Mouse (Mus musculus) heart, embryonic 11.5 days (tissue): ENCODE data around the gene Pygo2. TPM values are rescaled to one million over a fixed set of nuclear protein-coding genes. Genes with fewer than 3 reads are reported as not detected.

Experiments used
- ATAC-seq: fragments of 200-750 bp; cut with Nextera tagmentation; replicated peaks from 2 replicates; pipeline ENCODE4 v1.8.0; 2017; ENCODE audit warnings: moderate library complexity; ENCODE audit not compliant: insufficient number of reproducible peaks, low FRiP score, low TSS enrichment
- H3K27ac ChIP-seq: fragments of 300-500 bp; sonication (generic); 2 replicates; pipeline ENCODE4 v1.5.1; 2014; ENCODE audit warnings: mild to moderate bottlenecking, low read depth, low read length
- H3K27me3 ChIP-seq: fragments of 300-500 bp; sonication (generic); 2 replicates; pipeline ENCODE4 v1.6.1; 2014; ENCODE audit warnings: mild to moderate bottlenecking, low read length, mixed read lengths; ENCODE audit not compliant: control insufficient read depth, insufficient read depth
- H3K36me3 ChIP-seq: fragments of 300-500 bp; sonication (generic); 2 replicates; pipeline ENCODE4 v1.6.1; 2014; ENCODE audit warnings: mild to moderate bottlenecking, low read length, moderate library complexity, mixed read lengths; ENCODE audit not compliant: control insufficient read depth, insufficient read depth
- H3K4me1 ChIP-seq: fragments of 300-500 bp; sonication (generic); 2 replicates; pipeline ENCODE4 v1.6.1; 2014; ENCODE audit warnings: low read length; ENCODE audit not compliant: control insufficient read depth, insufficient read depth
- H3K4me2 ChIP-seq: fragments of 300-500 bp; sonication (generic); 2 replicates; pipeline ENCODE4 v1.6.1; 2014; ENCODE audit warnings: mild to moderate bottlenecking, moderate library complexity
- H3K4me3 ChIP-seq: fragments of 300-500 bp; sonication (generic); 2 replicates; pipeline ENCODE4 v1.5.1; 2014; ENCODE audit warnings: low read depth, low read length
- H3K9ac ChIP-seq: fragments of 300-500 bp; sonication (generic); 2 replicates; pipeline ENCODE4 v1.6.1; 2014; ENCODE audit warnings: mild to moderate bottlenecking, low read depth, low read length, moderate library complexity
- H3K9me3 ChIP-seq: fragments of 300-500 bp; sonication (generic); replicated peaks from 2 replicates; pipeline ENCODE4 v1.6.1; 2016; ENCODE audit warnings: low read length; ENCODE audit not compliant: control insufficient read depth
- WGBS: fragments of 180-500 bp; shearing (Covaris S2); extraction: QIAGEN DNeasy Blood & Tissue Kit; methylation state at CpG from one replicate; pipeline ENCODE4 v1.1.7; 2014; ENCODE audit not compliant: insufficient replicate concordance; 5-methylcytosine and 5-hydroxymethylcytosine counted together
- polyA plus RNA-seq: library from polyadenylated mRNA; unstranded; fragments of >200 nt; fragmentation: Nextera tagmentation; extraction: Ambion mirVana; gene quantifications from 2 replicates; pipeline ENCODE4 v1.2.1, GENCODE M21; 2014

Gene Pygo2
- polyA plus RNA-seq, 1 experiment from 2014 or later = 31.1 TPM

GRCm38 (mm10) chr3:89390699-89391662, 39.0 kb upstream of the Pygo2 start:
- peak overlapping the region; percentile 35; the same call in 1 of the 2 replicates for H3K27ac ChIP-seq
- 17% methylated on average over 19 of the region's 19 CpGs for WGBS
- peak overlapping the region; percentile 100 for H3K4me2 ChIP-seq
- peaks cover 29% of the 10 kb centered on the region for H3K4me1 ChIP-seq
- peak overlapping the region; percentile 70 for H3K4me3 ChIP-seq
- no peak for ATAC-seq
- H3K27me3 ChIP-seq = no peaks in the 10 kb centered on the region
- H3K36me3 ChIP-seq = no peaks in the 10 kb centered on the region
- H3K9ac ChIP-seq = peak overlapping the region; percentile 86
- no peaks in the 10 kb centered on the region for H3K9me3 ChIP-seq

- H3K27ac ChIP-seq = 0 out of 2 replicates have a peak overlapping the region, but pooled peaks have one; percentile 29
- no peak for ATAC-seq
- H3K36me3 ChIP-seq = no peaks in the 10 kb centered on the region
- H3K27me3 ChIP-seq = no peaks in the 10 kb centered on the region
- peak overlapping the region; percentile 70 for H3K4me3 ChIP-seq
- peak overlapping the region; percentile 100 for H3K4me2 ChIP-seq
- under 1% methylated on average over 51 of the region's 56 CpGs for WGBS
- peaks cover 32% of the 10 kb centered on the region for H3K4me1 ChIP-seq
- H3K9ac ChIP-seq = peak overlapping the region; percentile 86
- no peaks in the 10 kb centered on the region for H3K9me3 ChIP-seq
Measured at GRCm38 (mm10) chr3:89391663-89392511, 38.1 kb upstream of the Pygo2 start.

DNA sequence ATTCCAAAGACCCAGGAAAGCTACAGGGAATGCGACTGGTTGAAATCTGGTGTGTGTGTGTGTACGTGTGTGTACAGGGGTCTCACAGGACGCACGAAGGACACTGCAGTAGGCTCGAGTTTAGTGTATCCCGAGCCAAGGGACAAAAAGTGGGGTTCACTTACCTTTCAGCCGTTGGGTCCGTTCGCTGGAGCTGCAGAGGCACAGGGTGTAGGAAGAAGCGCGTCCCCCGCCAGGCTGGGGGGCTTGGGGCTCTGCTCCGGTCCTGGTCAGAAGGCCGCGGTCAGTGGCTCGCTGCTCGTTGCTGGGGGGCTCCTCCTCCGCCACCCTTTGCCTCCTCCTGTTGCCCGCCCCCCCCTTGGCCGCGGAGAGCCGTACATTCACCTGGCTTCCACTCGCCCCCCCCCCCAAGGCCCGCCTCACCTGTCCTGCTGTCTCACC, 37.1 kb upstream of the Pygo2 start:
- Histone ChIP-seq H3K9ac (peak overlapping the region; percentile 86), H3K36me3 (no peaks in the 10 kb centered on the region), H3K27me3 (no peaks in the 10 kb centered on the region), H3K4me3 (peak overlapping the region; percentile 70), H3K27ac (no peak overlapping the region), H3K4me2 (peak overlapping the region; percentile 100), H3K9me3 (no peaks in the 10 kb centered on the region), H3K4me1 (peaks cover 30% of the 10 kb centered on the region)
- ATAC-seq = no peak
- WGBS = 1% methylated on average over 17 of the region's 24 CpGs

DNA sequence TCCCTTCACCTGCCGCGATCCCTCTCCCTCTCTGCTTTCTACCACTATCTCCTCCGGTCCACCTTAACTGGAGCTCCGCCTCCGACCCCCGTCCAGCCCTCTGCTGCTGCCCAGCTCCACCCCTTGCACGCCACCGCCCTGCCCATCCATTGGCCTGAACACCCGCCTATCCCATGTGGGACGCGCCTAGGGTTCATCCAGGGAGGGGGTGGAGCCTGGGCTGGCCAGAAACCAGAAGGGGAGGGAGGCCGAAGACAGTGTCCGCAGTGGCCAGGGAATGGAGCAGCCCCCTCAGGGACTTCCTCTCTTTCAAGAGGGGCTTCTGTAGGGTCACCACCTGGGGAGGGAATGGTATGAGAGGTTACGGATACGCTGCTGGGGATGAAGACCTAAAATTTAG, 36.4 kb upstream of the Pygo2 start:
- Histone ChIP-seq H3K9me3 (no peaks in the 10 kb centered on the region), H3K27ac (peak overlapping the region; percentile 93), H3K4me3 (peak overlapping the region; percentile 70), H3K27me3 (no peaks in the 10 kb centered on the region), H3K4me1 (peaks cover 30% of the 10 kb centered on the region), H3K9ac (peak overlapping the region; percentile 73), H3K36me3 (no peaks in the 10 kb centered on the region), H3K4me2 (peak overlapping the region; percentile 100)
- 0% methylated on average over 15 of the region's 15 CpGs for WGBS
- peak; percentile 93 for ATAC-seq

GRCm38 (mm10) chr3:89394006-89394893, 35.8 kb upstream of the Pygo2 start, which contains the start of gene Zbtb7b:
Gene Zbtb7b, minus strand, starts transcription at chr3:89394776.
- H3K27me3 ChIP-seq = no peaks in the 10 kb centered on the region
- peak within 1 kb of the TSS; percentile 93 for H3K27ac ChIP-seq
- ATAC-seq = peak; percentile 32
- no peaks in the 10 kb centered on the region for H3K9me3 ChIP-seq
- H3K36me3 ChIP-seq = no peaks in the 10 kb centered on the region
- H3K9ac ChIP-seq = peak within 1 kb of the TSS; percentile 73
- peak within 1 kb of the TSS; percentile 100 for H3K4me2 ChIP-seq
- peak within 1 kb of the TSS; percentile 70 for H3K4me3 ChIP-seq
- H3K4me1 ChIP-seq = peaks cover 30% of the 10 kb centered on the region
- WGBS = 0% methylated on average over 39 of the region's 42 CpGs

- H3K36me3 ChIP-seq = no peaks in the 10 kb centered on the region
- ATAC-seq = no peak; the same call in 1 of the 2 replicates
- peak overlapping the region; percentile 100 for H3K4me2 ChIP-seq
- no peaks in the 10 kb centered on the region for H3K27me3 ChIP-seq
- peak overlapping the region; percentile 70 for H3K4me3 ChIP-seq
- 0% methylated on average over 11 of the region's 12 CpGs for WGBS
- H3K9me3 ChIP-seq = no peaks in the 10 kb centered on the region
- H3K4me1 ChIP-seq = peaks cover 30% of the 10 kb centered on the region
- peak overlapping the region; percentile 93 for H3K27ac ChIP-seq
- peak overlapping the region; percentile 73 for H3K9ac ChIP-seq
Measured at GRCm38 (mm10) chr3:89394894-89395256, 35.1 kb upstream of the Pygo2 start.

DNA sequence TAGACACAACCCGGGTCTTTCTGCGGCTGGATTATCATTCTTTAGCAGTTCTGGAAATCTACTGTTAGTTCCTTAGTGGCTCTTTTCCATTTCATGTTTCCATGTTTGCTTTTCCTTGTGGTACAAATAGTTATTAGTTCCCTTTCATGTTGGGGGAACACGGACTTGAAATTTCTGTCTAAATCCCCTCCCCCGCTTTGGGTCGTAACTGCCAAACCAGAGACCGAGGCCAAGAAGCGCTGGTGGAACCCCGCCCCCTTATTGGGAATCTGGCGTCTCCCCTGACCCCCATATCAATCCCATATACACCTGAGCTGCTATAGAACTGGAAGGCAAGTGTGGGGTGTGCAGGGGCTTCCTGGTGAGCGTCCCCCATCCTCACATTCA, 34.6 kb upstream of the Pygo2 start:
- no peak for ATAC-seq
- H3K4me2 ChIP-seq = peak overlapping the region; percentile 100
- H3K9me3 ChIP-seq = no peaks in the 10 kb centered on the region
- WGBS = 2% methylated on average over 10 of the region's 10 CpGs
- H3K36me3 ChIP-seq = no peaks in the 10 kb centered on the region
- H3K9ac ChIP-seq = peak overlapping the region; percentile 73
- H3K27me3 ChIP-seq = no peaks in the 10 kb centered on the region
- peak overlapping the region; percentile 93 for H3K27ac ChIP-seq
- H3K4me3 ChIP-seq = peak overlapping the region; percentile 70
- peaks cover 26% of the 10 kb centered on the region for H3K4me1 ChIP-seq
